Mouse (Mus musculus) adrenal gland, postnatal 36 days (tissue): ENCODE measurements around the gene Lpp. TPM values are rescaled to one million over a fixed set of nuclear protein-coding genes. Genes with fewer than 3 reads are reported as not detected.
A peak's percentile ranks its signal among the peaks of the same experiment; 100 is the strongest.

Source experiments
- DNase-seq, 2 experiments: peaks; one replicate each; pipeline ENCODE4 v3.0.0; 2021; ENCODE audit warnings: mixed read lengths in 1 of 2
- total RNA-seq, 2 experiments: library from RNA; stranded (reverse); gene quantifications; 2 replicates each; pipeline ENCODE4 v1.2.3; 2021

The Lpp gene
- total RNA-seq, 2 experiments from 2014 or later, result 70.3 to 80.3 TPM

DNA sequence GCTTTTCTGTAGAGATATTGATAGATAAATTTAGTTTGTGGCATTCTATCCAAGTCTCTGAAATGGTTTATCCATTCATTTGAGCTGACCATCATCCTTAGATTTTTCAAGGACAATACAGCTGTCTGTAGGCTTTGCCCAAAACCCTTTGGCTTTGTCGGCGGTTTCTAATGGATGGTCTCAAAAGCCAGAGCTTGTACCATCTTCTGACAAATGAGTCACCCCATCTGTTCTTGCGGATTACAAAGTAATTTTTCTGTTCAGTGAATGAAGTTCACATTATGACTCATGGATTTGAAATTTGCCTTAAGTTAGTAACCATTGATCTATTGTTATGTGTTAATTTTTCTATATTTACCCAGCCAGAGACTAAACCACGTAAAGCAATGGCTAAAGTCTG lies 301.8 kb downstream of the Lpp start:
- no peak for DNase-seq

DNA sequence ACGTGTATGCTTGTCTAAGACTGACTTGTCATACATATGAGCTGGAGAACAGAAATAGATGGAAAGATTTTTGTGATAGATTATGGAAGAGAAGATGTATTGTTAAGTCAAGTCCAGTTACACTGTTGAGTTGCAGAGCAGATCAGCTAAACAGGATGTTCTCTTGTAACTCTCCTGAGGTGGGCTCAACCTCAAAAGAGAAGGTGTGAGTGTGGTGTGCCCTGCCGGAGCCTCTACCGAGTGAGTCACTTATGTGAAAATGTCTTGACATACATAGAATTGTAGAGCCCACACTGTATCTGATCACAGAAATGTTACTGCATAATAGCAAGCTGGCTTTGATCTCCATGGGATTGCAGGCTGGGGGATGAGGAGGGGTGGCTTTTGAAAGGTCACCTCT lies 310.9 kb downstream of the Lpp start:
- DNase-seq, result no peak

DNA sequence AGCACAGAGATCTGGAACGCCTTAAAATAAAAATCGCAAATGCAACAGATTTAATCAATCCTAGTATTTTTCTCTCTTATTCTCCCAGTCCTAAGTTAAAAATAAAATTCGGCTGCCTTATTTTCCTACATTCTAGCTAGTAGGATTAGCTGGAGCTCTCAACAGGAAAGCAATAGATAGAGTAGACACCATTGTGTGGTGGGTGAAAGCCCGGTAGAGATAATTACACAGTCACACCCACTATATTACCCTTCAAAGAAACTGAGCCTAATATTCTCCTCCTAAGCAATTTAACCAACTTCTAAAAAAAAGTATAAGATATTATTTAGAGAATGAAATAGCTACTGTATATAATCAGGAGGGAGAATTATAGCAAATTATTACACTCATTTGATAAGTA lies 330.3 kb downstream of the Lpp start:
- DNase-seq, result no peak

DNA sequence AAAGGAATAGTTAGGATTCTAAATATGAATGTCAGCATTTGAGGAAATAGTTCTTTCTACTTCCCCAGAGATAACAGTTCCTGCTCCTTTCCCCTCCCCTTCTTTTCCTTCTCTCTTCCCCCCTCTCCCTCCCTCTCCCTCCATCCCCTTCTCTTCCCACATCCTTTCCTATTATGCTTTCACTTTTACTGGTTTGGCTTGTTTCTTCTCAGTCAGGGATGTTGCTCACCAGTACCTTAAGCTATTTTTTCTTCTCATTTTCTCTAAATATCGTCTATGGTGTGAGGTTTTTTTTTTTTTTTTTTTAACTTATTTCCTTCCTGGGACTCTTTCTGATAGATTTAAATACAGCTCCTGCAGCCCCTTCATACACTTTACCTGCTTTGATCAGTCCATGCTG lies 339.4 kb downstream of the Lpp start:
- no peak for DNase-seq

DNA sequence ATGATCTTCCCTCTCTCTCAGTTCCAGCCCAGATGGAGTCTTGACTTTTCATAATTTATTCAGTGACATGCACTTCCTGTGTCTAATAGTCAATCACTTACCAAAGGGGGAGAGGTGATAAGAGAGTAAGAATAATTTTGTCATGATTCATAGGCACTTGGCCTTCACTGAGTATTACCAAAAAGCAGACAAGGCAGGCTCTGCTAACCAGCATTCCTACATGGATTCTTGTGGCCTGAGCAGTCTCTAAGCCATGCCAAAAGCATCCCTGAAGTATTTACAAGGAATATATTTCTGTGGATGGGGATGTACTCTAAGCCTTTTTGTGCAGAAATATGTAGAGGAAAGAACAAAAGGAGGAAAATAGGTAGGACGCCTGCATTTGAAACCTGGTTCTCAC lies 340.0 kb downstream of the Lpp start:
- no peak for DNase-seq

DNA sequence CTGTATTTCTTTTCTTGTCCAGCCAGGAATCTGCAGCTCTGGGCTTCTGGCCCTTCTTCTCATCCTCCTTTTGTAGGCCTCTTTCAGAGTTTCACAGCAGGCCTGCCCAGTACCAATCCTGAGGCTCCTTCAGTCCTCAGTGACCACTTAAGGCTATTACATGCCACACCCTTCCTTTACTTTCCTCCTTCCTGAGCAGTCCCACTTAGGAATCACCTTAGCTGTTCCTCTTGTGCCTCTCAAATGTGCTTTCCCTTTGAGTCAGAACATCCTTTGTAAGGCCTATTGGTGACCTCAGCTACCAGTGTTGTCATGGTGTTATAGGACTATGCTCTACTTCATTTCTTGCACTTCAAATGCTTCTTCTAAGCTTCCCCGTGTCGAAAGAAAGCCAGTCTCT lies 342.4 kb downstream of the Lpp start:
- DNase-seq, result no peak

DNA sequence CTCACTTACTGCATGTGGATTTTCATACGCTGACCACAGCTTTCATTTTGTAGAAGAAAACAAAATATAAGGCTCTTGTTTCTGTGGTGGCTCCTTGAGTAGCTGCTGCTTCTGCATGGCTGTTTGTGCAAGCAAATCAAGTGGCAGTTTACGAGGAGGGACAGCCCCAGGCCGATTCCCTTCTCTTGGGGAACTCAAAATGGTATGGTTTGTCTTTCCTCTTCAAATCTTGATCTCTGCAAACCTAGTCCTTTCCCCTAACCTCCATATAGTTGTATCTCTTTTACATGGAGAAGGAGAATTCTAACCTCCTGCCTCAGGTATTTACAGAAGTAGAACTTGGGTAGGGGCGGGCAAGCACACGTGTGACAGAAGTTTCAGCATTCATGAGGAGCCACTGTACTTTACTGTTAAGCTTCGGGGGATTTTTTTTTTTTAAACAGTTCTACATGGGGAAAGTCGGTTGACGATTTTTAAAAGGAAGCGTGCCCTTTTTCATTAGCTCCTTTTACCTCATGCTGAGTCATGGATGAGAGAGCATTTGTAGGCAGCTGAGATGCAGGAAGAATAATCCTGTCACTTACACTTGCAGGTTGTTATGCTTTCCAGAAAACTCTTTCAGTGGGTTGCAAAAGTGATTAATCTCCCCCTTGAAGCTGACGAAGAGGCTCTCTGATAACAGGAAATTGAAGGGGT lies 344.2 kb downstream of the Lpp start:
- DNase-seq, result no peak

DNA sequence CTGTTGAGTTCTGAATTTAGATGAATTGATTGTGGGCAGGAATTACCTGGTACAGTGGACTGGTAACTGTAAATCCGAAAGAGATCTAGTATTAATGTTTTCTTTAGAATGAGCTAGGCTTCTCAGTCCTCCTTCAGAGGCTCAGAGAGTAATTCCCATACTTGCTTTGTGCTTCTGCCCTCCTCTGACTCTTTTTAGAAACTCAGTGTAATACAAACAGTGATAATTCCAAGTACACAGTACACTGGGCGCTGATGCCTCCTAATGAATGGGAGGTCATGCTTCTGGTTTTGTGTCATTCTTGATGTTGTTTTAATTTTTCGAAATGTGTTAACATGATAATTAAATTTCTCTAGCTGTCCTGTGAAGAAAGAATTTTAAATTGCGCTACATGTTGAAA lies 347.4 kb downstream of the Lpp start:
- no peak for DNase-seq

DNA sequence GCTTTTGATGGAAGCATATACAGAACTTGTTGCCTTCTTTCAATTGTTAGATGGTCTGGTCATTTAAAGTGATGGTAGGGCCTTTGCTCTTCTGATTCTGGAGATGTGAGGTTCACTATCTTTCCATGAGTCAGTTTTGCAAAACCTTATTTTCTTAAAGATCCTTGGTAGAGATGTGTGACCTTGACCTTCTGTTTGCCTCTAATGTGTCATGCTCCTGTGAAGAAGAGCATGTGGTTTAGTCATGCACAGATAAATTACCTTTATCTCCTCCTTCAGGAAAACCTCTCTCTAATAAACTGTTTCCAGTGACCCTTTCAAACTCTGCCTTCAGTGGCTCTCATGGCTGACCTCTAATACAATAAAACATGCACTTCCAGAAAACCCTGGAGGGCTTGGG lies 356.5 kb downstream of the Lpp start:
- DNase-seq, result peak in 1 of 2 experiments; percentile 26

DNA sequence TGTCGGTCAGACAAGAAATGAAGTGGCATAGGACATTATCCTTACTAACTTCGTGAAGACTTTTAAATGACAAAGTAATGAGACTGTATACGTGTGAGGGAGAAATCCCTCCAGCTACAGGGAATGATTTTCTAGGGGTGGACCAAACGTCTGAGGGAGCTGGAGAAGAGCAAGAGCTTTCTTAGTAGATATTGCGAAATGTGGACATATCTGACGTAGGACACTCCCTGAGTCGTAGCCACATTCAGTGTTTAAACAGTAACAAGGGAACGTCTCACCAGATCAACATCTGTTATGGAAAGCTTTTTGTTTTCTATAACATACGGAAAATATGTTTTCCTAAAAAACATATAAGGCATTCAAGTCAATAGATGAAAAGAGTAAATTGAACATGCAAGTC lies 362.8 kb downstream of the Lpp start:
- DNase-seq, result no peak

DNA sequence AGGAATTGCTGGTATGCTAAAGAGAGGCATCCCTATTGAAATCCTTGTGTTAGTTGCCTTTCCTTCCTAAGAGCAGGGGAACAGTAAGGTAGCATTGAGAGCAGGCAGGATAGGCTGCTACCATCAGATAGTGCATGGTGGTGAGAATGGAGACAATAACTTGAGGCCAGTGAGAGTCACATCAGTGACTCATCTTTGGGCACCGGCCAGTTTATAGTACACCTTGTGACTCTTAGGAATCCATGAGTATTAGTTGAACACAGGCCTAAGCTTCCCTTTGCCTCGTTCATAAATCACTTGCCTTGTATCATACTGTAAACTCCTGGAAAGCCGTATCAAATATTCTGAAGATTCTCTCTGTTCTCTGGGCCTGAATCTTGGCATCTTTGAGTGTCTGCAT lies 372.7 kb downstream of the Lpp start:
- DNase-seq, result peak; percentile 77 to 78

DNA sequence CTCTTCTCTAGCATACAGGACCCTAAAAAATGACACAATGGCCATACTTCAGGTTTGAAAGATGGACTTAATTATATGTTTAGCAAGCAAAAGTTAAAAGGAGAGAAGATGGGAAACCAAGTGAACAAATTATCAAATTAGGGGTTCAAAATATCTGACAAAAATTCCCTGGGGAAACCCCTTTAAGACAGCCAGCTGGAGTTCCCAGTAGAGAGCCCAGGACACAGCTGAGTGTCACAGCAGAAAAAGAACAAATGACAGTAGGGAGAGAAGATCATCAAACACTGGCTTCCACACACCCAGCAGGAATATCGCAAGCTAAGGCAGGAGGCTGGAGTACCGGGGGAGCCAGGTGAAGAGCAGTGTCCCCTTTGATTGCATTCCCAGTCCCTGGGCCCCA lies 373.3 kb downstream of the Lpp start:
- no peak for DNase-seq

DNA sequence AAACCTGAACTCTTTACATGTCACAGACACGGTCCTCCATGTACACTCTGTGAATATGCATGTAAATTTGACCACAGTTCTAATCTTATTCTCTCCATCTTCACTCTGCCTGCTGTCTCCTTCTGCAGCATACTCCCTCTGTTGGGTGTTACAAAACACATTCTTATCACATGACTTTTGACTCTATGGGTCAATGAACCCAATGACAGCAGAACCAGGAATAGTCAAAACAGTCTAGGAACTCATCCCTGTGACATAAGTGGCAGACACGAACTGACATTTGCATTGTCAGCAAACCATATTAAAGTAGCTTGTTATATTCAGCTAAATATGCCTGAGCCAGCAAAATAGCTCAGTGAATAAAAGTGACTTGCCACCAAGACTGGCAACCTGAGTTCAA lies 383.7 kb downstream of the Lpp start:
- DNase-seq, result no peak

DNA sequence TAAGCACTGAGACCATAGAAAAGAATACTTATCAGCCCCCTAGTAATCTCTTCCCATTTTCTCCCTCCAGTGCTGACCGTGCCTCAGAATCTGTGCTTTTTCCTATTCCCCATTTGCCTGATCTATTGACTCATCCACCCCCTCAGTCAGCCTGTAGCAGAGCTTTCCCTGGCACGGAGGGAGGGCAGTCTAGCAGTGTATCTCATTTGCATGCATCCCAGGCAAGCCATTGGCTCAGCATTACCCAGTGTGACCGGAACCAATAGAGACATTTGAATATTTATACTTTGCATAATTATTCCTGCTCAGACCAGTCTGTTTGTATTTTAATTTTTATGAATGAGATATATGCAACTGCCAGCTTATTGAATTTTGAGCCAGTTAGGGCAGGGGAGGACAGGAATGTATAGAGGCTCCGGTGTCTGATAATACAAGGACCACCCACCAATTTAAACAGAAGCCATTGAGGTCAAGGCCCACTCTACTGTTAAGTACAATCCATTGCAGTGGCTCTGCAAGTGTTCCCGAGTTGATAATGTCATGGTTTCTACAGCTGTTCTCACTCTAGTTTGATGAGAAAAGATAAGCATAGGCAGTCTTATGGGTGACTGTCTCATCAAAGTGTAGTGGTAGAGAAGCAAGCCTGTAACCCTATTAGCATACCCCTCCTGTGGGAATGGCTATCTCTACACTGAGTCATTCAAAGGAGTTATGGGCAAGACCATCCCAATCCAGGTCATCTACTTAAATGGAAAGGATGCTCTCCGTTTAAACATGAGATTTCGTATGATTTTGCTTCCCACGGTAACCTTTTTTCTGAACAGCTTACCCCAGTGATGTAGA lies 385.3 kb downstream of the Lpp start:
- DNase-seq, result no peak

DNA sequence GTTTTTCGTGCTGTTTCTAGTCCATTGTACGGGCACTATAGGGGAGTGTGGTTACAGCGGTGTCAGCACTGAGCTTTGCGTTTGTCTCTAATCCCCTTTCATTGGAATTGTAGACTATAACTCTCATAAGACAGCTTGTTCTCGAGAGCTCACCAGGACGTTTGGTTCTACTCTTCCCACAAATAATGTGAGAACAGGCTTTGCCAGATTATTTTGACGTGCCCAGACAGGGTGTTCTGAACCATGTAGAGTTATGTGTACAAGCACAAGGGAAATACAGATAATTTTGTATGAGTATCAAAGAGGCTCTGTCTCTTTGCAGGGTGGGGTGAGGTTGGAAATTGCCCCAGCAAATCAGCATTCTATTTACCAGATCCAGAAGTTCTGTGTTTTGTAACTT lies 387.2 kb downstream of the Lpp start:
- DNase-seq, result no peak

DNA sequence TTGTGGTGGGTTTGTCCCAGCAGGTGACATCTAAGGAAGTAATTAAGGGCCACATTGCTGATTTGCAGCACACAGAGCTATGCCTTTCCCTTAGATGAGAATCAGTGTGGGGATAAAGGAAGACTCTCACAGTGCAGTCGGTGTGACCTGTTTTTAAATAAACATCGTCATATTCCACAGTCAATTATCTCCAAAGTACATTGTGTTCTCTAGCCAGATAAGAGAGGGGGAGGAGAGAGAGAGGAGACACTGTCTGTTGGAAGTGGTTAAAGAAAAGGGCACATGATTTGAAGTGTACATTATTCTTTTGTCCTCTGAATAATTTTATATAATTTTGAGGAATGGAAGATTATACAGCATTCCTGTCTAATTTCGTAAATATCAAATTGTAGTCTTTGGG lies 388.6 kb downstream of the Lpp start:
- no peak for DNase-seq

DNA sequence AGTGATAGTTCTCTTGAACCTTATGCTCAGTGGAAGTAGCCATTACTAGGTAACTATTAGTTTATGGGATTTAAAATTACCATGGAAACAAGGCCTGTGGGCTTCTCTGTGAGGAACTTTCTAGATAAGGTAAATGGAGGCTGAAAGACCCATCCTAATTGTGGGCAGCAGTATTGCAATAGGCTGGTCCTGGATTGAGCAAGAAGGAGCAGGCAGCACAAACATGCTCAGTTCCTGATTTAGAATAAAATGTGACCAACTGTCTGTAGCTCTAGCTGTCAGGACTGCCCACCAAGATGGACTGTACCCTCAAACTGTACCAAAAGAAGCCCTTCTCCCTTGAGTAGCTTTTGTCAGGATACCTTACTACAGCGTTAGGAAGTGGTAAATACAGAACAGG lies 392.3 kb downstream of the Lpp start:
- DNase-seq, result no peak

DNA sequence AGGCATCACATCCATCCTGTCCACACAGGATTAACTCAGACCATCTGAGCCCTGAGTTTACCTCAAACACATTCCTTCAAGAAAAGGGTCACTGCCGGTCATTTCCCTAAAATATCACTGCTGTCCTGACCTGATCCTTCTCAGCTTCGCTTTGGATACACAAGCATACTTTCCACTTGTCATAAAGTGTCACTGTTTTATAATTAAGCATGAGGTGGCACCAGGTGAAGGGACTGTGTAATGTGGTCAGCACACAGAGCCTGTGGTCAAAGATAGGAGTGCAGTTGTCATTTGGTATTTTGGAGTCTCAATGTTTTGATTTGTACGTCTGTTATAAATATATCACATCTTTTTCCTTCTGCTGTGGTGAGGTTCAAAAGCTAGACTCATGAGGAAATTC lies 395.7 kb downstream of the Lpp start:
- no peak for DNase-seq

DNA sequence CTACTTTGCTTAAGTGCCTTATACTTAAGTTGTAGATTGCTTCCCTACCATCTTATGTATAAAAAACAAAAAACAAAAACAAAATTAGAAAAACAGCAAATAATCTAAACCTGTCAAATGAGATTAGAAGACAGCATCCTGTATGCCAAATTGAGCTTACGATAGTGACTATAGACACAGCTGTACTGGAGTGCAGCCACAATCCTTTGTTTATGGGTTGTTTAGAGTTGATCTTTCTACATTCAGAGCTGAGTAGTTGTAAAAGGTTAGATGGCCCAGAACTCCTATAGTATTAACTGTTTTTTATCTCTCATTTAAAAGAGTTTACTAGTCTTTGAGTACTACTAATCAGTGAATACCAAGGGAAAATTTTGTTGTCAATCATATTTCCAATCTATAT lies 398.1 kb downstream of the Lpp start:
- no peak for DNase-seq

DNA sequence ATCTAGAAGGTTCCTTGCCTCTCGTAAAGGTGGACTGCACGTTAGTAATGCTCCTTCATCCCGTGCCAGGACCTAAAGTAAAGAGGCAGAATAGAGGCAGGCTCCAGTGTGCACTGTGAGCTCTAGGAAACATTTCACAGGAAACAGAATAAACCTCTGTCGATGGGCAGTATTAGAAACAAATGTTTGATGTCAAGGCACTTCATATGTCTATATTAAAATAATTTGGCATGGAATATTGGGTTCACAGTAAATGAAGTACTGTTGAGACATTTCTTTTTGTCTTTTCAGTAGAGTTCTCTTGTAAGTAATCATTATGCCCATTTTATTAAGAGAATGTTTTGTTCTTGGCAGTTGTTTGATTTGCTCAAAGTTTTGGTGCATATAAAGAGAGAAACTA lies 398.7 kb downstream of the Lpp start:
- no peak for DNase-seq

DNA sequence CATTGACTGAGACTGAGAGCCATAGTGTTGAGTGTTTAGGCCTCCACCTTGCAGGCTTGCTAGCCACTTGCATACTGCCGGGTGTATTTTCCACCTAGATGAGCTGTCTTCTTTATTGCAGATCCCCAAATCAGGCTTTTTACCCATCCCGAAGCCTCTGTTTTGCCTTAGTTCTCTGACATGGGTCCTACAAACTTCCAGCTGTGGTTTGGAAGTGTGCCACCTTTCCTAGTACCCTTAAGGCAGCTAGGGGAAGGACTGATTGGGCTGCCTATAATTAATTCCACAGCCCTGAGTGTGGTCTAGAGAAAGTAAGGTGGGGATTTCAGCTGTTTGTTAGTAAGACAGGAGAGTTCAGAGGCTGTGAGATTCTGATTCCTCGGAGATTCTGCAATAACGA lies 399.5 kb downstream of the Lpp start:
- no peak for DNase-seq

DNA sequence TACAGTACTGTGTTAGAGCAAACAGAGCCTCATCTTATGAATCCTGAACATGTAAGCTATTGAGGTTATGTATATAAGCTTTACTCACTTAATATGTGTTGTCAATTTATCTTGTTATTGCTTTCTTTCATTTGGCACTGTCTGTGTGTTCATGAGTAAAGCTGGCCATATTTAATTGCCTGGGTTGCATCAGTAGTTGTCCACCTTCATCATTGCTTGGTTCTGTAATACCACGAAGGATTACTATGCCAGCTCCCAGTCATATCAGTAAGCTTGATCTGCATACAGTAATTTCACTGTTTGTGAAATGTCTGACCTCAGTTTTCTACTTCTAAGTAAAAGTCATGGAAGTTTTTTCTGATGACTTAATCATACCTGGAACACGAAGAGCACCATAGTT lies 401.4 kb downstream of the Lpp start:
- no peak for DNase-seq

DNA sequence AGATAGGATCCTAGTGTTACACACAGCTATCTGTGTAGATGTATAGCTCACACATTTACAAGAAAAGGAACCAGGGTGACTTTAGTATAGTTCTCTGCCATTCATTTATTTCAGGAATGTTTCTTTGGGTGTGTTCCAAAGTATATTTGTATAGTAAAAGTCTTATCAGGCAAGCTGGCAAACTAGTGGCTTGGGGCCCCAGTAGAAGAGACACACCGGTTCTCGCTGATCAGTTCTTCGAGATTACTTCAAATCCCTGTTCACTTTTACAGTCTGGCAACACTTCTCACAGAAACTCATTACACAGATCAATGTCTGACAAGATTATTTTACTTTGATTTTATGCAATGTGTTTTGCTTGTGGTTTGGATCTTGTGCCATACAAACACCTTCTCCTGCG lies 408.0 kb downstream of the Lpp start:
- no peak for DNase-seq

DNA sequence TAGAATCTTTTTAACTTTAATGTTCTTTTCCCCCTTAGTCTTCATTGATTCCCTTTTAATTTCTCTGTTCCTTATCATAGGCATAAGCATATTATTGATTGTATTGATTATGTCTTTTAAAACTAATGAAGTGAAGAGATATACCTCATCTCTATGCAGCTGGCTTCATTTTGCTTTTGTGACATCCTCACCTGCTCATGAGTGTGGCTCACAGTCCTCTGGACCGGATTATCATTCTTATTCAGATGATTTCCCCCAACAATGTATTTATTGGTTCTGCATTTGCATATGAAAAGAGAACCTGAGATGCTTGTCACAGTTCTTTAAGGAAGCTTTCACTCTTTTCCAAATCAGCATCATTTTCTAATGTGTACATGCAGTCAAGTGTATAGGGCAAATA lies 408.5 kb downstream of the Lpp start:
- DNase-seq, result no peak
